Mouse (Mus musculus): ENCODE results near the gene Itpr2. TPM values are rescaled to one million over a fixed set of nuclear protein-coding genes. Genes with fewer than 3 reads are reported as not detected.

Itpr2 gene
- polyA plus RNA-seq, 1 experiment = 18.0 TPM

- Histone ChIP-seq H3K27me3 (ENCODE audit: control insufficient read depth, insufficient read depth, low read length) (no peaks in the 10 kb centered on the region), H3K4me1 (ENCODE audit: control insufficient read depth, insufficient read depth, insufficient read length) (peaks cover 21% of the 10 kb centered on the region), H3K27ac (ENCODE audit: insufficient read depth, low read length) (peak overlapping the region; percentile 97; the same call in 1 of the 2 replicates), H3K36me3 (ENCODE audit: control insufficient read depth, insufficient read depth, low read length) (no peaks in the 10 kb centered on the region), H3K4me3 (ENCODE audit: extremely low read depth, insufficient read depth, insufficient read length) (no peak overlapping the region)
- TF ChIP-seq POLR2A (IDR thresholded peaks at IDR 0.05; ENCODE audit: low read depth, low read length) = no peak
- no peak for TF ChIP-seq CTCF (IDR thresholded peaks at IDR 0.05; ENCODE audit: extremely low read depth, insufficient read depth, insufficient read length, insufficient replicate concordance)
- DNase-seq (ENCODE audit: low read depth in 1 of 2, low spot score in 2 of 2) = no peak
- WGBS = 81% methylated on average over 6 of the region's 6 CpGs
These were observed 1.8 kb downstream of the Itpr2 start for GRCm38 (mm10) chr6:146500206-146500605.

DNA sequence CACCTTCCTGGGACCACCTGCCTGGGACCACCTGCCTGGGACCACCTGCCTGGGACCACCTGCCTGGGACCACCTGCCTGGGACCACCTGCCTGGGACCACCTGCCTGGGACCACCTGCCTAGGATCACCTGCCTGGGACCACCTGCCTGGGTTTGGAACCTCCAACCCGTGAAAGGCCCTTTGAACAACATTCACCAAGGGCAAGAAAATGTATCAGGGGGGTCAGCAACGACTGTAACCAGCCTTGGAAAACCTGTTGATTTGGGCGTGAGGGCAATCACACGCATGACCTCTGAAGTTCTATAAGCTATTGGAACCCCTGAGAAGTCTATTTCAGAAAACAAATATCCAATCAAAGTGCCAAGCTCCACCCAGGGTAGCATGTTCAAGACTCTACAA lies 2.5 kb downstream of the Itpr2 start:
- TF ChIP-seq CTCF (IDR thresholded peaks at IDR 0.05; ENCODE audit: extremely low read depth, insufficient read depth, insufficient read length, insufficient replicate concordance) (no peak), POLR2A (IDR thresholded peaks at IDR 0.05; ENCODE audit: low read depth, low read length) (no peak)
- H3K4me1 ChIP-seq (ENCODE audit: control insufficient read depth, insufficient read depth, insufficient read length) = peaks cover 21% of the 10 kb centered on the region
- 86% methylated on average over 4 of the region's 4 CpGs for WGBS
- no peak for DNase-seq (ENCODE audit: low read depth in 1 of 2, low spot score in 2 of 2)
- no peak overlapping the region for H3K4me3 ChIP-seq (ENCODE audit: extremely low read depth, insufficient read depth, insufficient read length)
- H3K27me3 ChIP-seq (ENCODE audit: control insufficient read depth, insufficient read depth, low read length) = no peaks in the 10 kb centered on the region
- no peaks in the 10 kb centered on the region for H3K36me3 ChIP-seq (ENCODE audit: control insufficient read depth, insufficient read depth, low read length)
- no peak overlapping the region for H3K27ac ChIP-seq (ENCODE audit: insufficient read depth, low read length)

GRCm38 (mm10) chr6:146498416-146498815 lies 3.6 kb downstream of the Itpr2 start:
- WGBS = 91% methylated on average over 3 of the region's 3 CpGs
- peaks cover 27% of the 10 kb centered on the region for H3K4me1 ChIP-seq (ENCODE audit: control insufficient read depth, insufficient read depth, insufficient read length)
- H3K27me3 ChIP-seq (ENCODE audit: control insufficient read depth, insufficient read depth, low read length) = no peaks in the 10 kb centered on the region
- TF ChIP-seq POLR2A (IDR thresholded peaks at IDR 0.05; ENCODE audit: low read depth, low read length) (no peak), CTCF (IDR thresholded peaks at IDR 0.05; ENCODE audit: extremely low read depth, insufficient read depth, insufficient read length, insufficient replicate concordance) (no peak)
- H3K36me3 ChIP-seq (ENCODE audit: control insufficient read depth, insufficient read depth, low read length) = no peaks in the 10 kb centered on the region
- H3K4me3 ChIP-seq (ENCODE audit: extremely low read depth, insufficient read depth, insufficient read length) = no peak overlapping the region
- H3K27ac ChIP-seq (ENCODE audit: insufficient read depth, low read length) = no peak overlapping the region
- DNase-seq (ENCODE audit: low read depth in 1 of 2, low spot score in 2 of 2) = no peak

- Histone ChIP-seq H3K27me3 (ENCODE audit: control insufficient read depth, insufficient read depth, low read length) (no peaks in the 10 kb centered on the region), H3K4me1 (ENCODE audit: control insufficient read depth, insufficient read depth, insufficient read length) (peaks cover 27% of the 10 kb centered on the region), H3K27ac (ENCODE audit: insufficient read depth, low read length) (no peak overlapping the region), H3K4me3 (ENCODE audit: extremely low read depth, insufficient read depth, insufficient read length) (no peak overlapping the region), H3K36me3 (ENCODE audit: control insufficient read depth, insufficient read depth, low read length) (no peaks in the 10 kb centered on the region)
- 57% methylated on average over 4 of the region's 4 CpGs for WGBS
- no peak for DNase-seq (ENCODE audit: low read depth in 1 of 2, low spot score in 2 of 2)
- no peak for TF ChIP-seq POLR2A (IDR thresholded peaks at IDR 0.05; ENCODE audit: low read depth, low read length)
- TF ChIP-seq CTCF (IDR thresholded peaks at IDR 0.05; ENCODE audit: extremely low read depth, insufficient read depth, insufficient read length, insufficient replicate concordance) = no peak
These were observed 4.2 kb downstream of the Itpr2 start for GRCm38 (mm10) chr6:146497866-146498265.

DNA sequence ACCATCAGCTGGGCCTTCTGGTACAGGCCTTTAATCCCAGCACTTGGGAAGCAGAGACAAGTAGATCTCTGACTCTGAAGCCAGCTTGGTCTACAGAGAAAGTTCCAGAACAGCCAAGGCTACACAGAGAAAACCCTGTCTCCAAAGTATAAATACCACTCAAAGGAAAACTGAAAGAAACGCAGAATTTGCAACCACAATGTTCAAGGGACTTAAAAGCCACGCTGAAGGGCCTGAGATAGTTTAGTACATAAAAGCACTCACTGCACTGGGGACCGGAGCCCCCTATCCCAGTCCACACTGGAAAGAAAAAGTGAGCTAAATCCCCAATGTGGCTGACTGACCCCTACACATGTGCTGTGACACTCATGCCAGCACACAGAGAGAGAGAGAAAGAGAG lies 4.6 kb downstream of the Itpr2 start:
- no peak for TF ChIP-seq POLR2A (IDR thresholded peaks at IDR 0.05; ENCODE audit: low read depth, low read length)
- no peak for TF ChIP-seq CTCF (IDR thresholded peaks at IDR 0.05; ENCODE audit: extremely low read depth, insufficient read depth, insufficient read length, insufficient replicate concordance)
- Histone ChIP-seq H3K27me3 (ENCODE audit: control insufficient read depth, insufficient read depth, low read length) (no peaks in the 10 kb centered on the region), H3K36me3 (ENCODE audit: control insufficient read depth, insufficient read depth, low read length) (no peaks in the 10 kb centered on the region), H3K27ac (ENCODE audit: insufficient read depth, low read length) (no peak overlapping the region), H3K4me3 (ENCODE audit: extremely low read depth, insufficient read depth, insufficient read length) (no peak overlapping the region), H3K4me1 (ENCODE audit: control insufficient read depth, insufficient read depth, insufficient read length) (peaks cover 27% of the 10 kb centered on the region)
- WGBS = 44% methylated on average over 3 of the region's 3 CpGs
- no peak for DNase-seq (ENCODE audit: low read depth in 1 of 2, low spot score in 2 of 2)

GRCm38 (mm10) chr6:146491680-146492079 lies 10.3 kb downstream of the Itpr2 start:
- H3K4me3 ChIP-seq (ENCODE audit: extremely low read depth, insufficient read depth, insufficient read length) = no peak overlapping the region
- 86% methylated on average over 2 of the region's 2 CpGs for WGBS
- no peak overlapping the region for H3K27ac ChIP-seq (ENCODE audit: insufficient read depth, low read length)
- H3K36me3 ChIP-seq (ENCODE audit: control insufficient read depth, insufficient read depth, low read length) = no peaks in the 10 kb centered on the region
- no peaks in the 10 kb centered on the region for H3K27me3 ChIP-seq (ENCODE audit: control insufficient read depth, insufficient read depth, low read length)
- H3K4me1 ChIP-seq (ENCODE audit: control insufficient read depth, insufficient read depth, insufficient read length) = peaks cover 26% of the 10 kb centered on the region
- TF ChIP-seq CTCF (IDR thresholded peaks at IDR 0.05; ENCODE audit: extremely low read depth, insufficient read depth, insufficient read length, insufficient replicate concordance) (no peak), POLR2A (IDR thresholded peaks at IDR 0.05; ENCODE audit: low read depth, low read length) (no peak)
- no peak for DNase-seq (ENCODE audit: low read depth in 1 of 2, low spot score in 2 of 2)

DNA sequence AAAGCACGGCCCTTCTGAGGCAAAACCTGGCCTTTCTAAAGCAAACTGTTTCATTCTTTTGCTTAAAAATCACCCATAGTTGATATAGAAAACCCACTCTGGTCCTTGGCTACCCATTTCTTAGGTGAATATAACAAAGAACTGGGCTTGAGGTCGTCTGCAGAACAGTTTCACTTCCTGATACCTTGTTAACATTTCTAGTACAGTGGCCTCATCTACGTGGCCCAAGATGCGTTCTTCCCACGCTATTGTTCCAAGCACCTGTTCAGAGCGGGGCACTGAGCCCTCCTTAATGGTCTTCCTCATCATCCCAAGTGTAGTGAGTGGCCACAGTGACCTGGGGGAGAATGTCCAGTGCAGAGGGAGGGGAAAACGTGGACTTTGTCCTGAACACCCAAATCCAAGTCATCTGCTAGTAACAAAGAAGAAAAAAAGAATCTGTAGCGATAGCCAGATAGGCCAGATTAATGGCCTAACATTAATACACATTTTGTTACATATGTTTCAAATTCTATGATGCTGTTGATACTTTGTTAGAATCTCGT lies 11.5 kb downstream of the Itpr2 start:
- WGBS = 58% methylated on average over 9 of the region's 9 CpGs
- Histone ChIP-seq H3K4me3 (ENCODE audit: extremely low read depth, insufficient read depth, insufficient read length) (no peak overlapping the region), H3K4me1 (ENCODE audit: control insufficient read depth, insufficient read depth, insufficient read length) (peaks cover 33% of the 10 kb centered on the region), H3K27me3 (ENCODE audit: control insufficient read depth, insufficient read depth, low read length) (no peaks in the 10 kb centered on the region), H3K27ac (ENCODE audit: insufficient read depth, low read length) (peak overlapping the region; percentile 19; the same call in 1 of the 2 replicates), H3K36me3 (ENCODE audit: control insufficient read depth, insufficient read depth, low read length) (no peaks in the 10 kb centered on the region)
- peak in 1 of 2 experiments; percentile 17 for DNase-seq (ENCODE audit: low read depth in 1 of 2, low spot score in 2 of 2)
- TF ChIP-seq CTCF (IDR thresholded peaks at IDR 0.05; ENCODE audit: extremely low read depth, insufficient read depth, insufficient read length, insufficient replicate concordance) (no peak), POLR2A (IDR thresholded peaks at IDR 0.05; ENCODE audit: low read depth, low read length) (no peak)
